Mouse (Mus musculus) intestine, postnatal 0 days (tissue): ENCODE results near the gene Mon2. TPM values are rescaled to one million over a fixed set of nuclear protein-coding genes. Genes with fewer than 3 reads are reported as not detected.
A peak's percentile ranks its signal among the peaks of the same experiment; 100 is the strongest.

Source experiments
- ATAC-seq: fragments of 200-750 bp; cut with Nextera tagmentation; 2 replicates; pipeline ENCODE4 v1.8.0; 2017; ENCODE audit warnings: mild to moderate bottlenecking, moderate TSS enrichment, moderate library complexity
- H3K27ac ChIP-seq: fragments of 300-500 bp; sonication (generic); 2 replicates; pipeline ENCODE4 v1.5.1; 2014; ENCODE audit warnings: mild to moderate bottlenecking, low read depth, low read length, moderate library complexity
- H3K27me3 ChIP-seq: fragments of 300-500 bp; sonication (generic); replicated peaks from 2 replicates; pipeline ENCODE4 v1.6.1; 2014; ENCODE audit warnings: low read length, mixed read lengths; ENCODE audit not compliant: control insufficient read depth, insufficient read depth
- H3K36me3 ChIP-seq: fragments of 300-500 bp; sonication (generic); 2 replicates; pipeline ENCODE4 v1.6.1; 2014; ENCODE audit warnings: mild to moderate bottlenecking, moderate library complexity; ENCODE audit not compliant: control insufficient read depth, insufficient read depth
- H3K4me1 ChIP-seq: fragments of 300-500 bp; sonication (generic); replicated peaks from 2 replicates; pipeline ENCODE4 v1.6.1; 2014; ENCODE audit warnings: antibody characterized with exemption, low read length, mixed read lengths; ENCODE audit not compliant: control insufficient read depth, insufficient read depth
- H3K4me2 ChIP-seq: fragments of 300-500 bp; sonication (generic); replicated peaks from 2 replicates; pipeline ENCODE4 v1.6.1; 2014; ENCODE audit warnings: low read depth, mild to moderate bottlenecking, moderate library complexity
- H3K4me3 ChIP-seq: fragments of 300-500 bp; sonication (generic); 2 replicates; pipeline ENCODE4 v1.5.1; 2014; ENCODE audit warnings: low read depth, low read length
- H3K9ac ChIP-seq: fragments of 300-500 bp; sonication (generic); 2 replicates; pipeline ENCODE4 v1.6.1; 2014; ENCODE audit warnings: mild to moderate bottlenecking, low read depth, low read length
- H3K9me3 ChIP-seq: fragments of 300-500 bp; sonication (generic); 2 replicates; pipeline ENCODE4 v1.6.1; 2016; ENCODE audit warnings: mixed run types; ENCODE audit not compliant: control insufficient read depth
- CTCF ChIP-seq: sonication (generic); IDR thresholded peaks from 2 replicates; pipeline ENCODE4 v1.5.1; 2016; ENCODE audit warnings: low read depth, mild to moderate bottlenecking, control low read depth, antibody characterized with exemption, moderate library complexity
- WGBS: fragments of 180-500 bp; shearing (Covaris S2); extraction: QIAGEN DNeasy Blood & Tissue Kit; methylation state at CpG from one replicate; pipeline ENCODE4 v1.1.7; 2014; 5-methylcytosine and 5-hydroxymethylcytosine counted together
- polyA plus RNA-seq: library from polyadenylated mRNA; unstranded; fragments of >200 nt; fragmentation: Nextera tagmentation; extraction: Ambion mirVana; gene quantifications from 2 replicates; pipeline ENCODE4 v1.2.1, GENCODE M21; 2015

Gene Mon2
- polyA plus RNA-seq, 1 experiment from 2014 or later, result 16.4 TPM

DNA sequence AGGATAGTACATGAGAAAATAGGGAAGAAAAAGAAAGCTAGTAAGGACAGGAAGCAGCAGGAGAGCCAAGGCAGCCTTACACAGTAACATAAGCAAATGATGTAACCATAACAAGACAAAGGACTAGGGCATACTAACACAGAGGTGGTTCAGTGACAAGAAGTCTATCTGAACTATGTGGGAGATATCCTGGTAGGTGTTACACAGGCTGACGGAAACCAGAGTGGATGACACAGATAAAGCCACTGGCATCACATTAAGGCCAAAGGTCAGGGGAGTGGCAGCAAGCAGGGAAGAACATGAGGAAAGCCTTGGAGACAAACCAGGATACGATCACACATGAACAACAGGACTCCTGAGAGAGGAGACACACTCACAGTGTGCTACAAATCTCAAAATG is 4.3 kb downstream of the Mon2 start:
- H3K9me3 ChIP-seq, result no peaks in the 10 kb centered on the region
- H3K4me2 ChIP-seq, result no peak overlapping the region
- H3K27me3 ChIP-seq, result no peaks in the 10 kb centered on the region
- ATAC-seq, result peak; percentile 76
- H3K27ac ChIP-seq, result peak overlapping the region; percentile 41; the same call in 1 of the 2 replicates
- peaks cover 4% of the 10 kb centered on the region; the same call in 1 of the 2 replicates for H3K36me3 ChIP-seq
- no peak overlapping the region for H3K9ac ChIP-seq
- H3K4me1 ChIP-seq, result no peaks in the 10 kb centered on the region; the same call in 1 of the 2 replicates
- 31% methylated on average over 2 of the region's 2 CpGs for WGBS
- TF ChIP-seq CTCF, result no peak
- no peak overlapping the region for H3K4me3 ChIP-seq

DNA sequence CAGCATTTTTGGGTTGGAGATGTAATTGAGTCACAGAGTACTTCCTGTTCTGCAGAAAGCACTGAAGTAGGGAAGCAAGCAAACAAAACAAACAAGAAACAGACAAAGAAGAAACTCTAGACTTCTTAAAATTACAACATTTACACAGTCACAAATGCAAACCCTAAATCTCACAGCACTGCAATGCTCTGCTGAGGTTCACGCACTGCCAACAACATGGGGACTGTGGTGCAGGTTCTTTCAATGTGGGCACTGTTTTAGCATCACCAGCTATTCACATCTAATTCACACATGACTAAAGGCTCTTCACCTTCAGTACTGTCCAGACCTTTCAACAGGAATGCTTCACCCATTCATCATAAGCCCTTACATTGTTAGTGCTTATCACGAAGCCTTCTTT is 13.3 kb downstream of the Mon2 start:
- no peak overlapping the region for H3K4me3 ChIP-seq
- H3K27ac ChIP-seq, result no peak overlapping the region
- H3K9me3 ChIP-seq, result no peaks in the 10 kb centered on the region
- H3K36me3 ChIP-seq, result no peaks in the 10 kb centered on the region
- no peak for TF ChIP-seq CTCF
- H3K27me3 ChIP-seq, result no peaks in the 10 kb centered on the region
- H3K9ac ChIP-seq, result no peak overlapping the region
- H3K4me1 ChIP-seq, result no peaks in the 10 kb centered on the region
- no peak for ATAC-seq
- WGBS, result 87% methylated on average over 2 of the region's 2 CpGs
- H3K4me2 ChIP-seq, result no peak overlapping the region

DNA sequence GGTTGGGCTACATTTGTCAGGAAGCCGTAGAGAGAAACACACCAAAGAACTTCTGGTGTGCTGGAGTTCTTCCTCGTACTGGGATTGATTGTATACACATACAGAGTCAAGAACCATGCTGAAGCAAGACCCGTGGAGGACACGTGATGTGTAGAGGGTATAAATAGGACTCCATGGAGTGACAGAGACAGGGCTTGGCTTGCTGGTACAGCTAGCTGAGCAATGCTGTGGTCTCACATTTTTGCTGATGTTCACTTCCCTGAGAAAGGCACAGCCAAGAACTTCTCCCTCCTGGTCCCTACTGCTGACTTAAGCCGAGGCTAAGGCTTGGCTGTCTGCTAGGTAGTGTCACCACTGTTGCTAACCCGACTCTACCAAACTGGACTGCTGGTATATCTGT is 15.5 kb downstream of the Mon2 start:
- no peak overlapping the region for H3K4me3 ChIP-seq
- no peak overlapping the region for H3K9ac ChIP-seq
- peaks cover 4% of the 10 kb centered on the region; the same call in 1 of the 2 replicates for H3K36me3 ChIP-seq
- 81% methylated on average over 6 of the region's 6 CpGs for WGBS
- H3K4me1 ChIP-seq, result no peaks in the 10 kb centered on the region
- H3K27ac ChIP-seq, result no peak overlapping the region
- no peaks in the 10 kb centered on the region for H3K9me3 ChIP-seq
- ATAC-seq, result no peak
- no peak overlapping the region for H3K4me2 ChIP-seq
- no peaks in the 10 kb centered on the region for H3K27me3 ChIP-seq
- no peak for TF ChIP-seq CTCF

DNA sequence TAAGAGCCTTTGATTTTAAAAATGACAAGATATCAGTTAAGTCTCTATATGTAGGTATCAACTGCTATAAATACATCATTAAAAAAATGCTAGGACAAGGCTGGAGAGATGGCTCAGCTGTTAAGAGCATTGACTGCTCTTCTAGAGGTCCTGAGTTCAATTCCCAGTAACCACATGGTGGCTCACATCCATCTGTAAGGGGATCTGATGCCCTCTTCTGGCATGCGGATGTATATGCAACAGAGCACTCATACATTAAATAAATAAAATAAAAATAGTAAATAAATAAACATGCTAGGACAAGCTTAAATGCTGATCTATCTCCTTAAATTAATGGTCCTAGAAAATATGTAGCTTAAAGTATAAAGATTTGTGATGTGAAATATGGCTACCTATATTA is 19.2 kb downstream of the Mon2 start:
- Histone ChIP-seq H3K9me3 (no peaks in the 10 kb centered on the region), H3K4me1 (no peaks in the 10 kb centered on the region), H3K4me3 (no peak overlapping the region), H3K27ac (no peak overlapping the region), H3K36me3 (peaks cover 4% of the 10 kb centered on the region; the same call in 1 of the 2 replicates), H3K4me2 (no peak overlapping the region), H3K9ac (no peak overlapping the region), H3K27me3 (no peaks in the 10 kb centered on the region)
- WGBS, result 94% methylated on average over 1 of the region's 1 CpGs
- no peak for ATAC-seq
- TF ChIP-seq CTCF, result peak; percentile 59

DNA sequence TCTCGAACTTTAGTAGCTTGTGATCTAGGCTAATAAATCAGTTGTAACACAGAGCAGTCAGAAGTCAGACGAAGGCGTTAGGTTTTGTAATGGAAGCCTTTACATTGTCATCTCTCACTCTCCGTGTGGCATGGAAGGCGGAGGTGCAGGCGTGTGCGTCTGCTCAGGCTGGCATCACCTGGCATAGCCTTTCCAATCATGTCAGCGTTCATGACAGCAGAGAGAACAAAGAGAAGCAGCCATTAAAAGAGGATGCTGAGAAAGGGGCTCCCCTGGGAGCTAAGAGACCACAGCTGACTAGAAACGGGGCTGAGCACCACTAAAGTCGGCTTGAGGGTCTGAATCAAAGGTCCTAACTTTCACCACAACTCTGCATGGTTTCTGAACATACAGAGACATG is 19.8 kb downstream of the Mon2 start:
- Histone ChIP-seq H3K4me2 (no peak overlapping the region), H3K27ac (no peak overlapping the region), H3K4me1 (no peaks in the 10 kb centered on the region), H3K36me3 (peaks cover 4% of the 10 kb centered on the region; the same call in 1 of the 2 replicates), H3K4me3 (no peak overlapping the region), H3K9ac (no peak overlapping the region), H3K9me3 (no peaks in the 10 kb centered on the region), H3K27me3 (no peaks in the 10 kb centered on the region)
- 88% methylated on average over 10 of the region's 10 CpGs for WGBS
- no peak for ATAC-seq
- no peak for TF ChIP-seq CTCF

DNA sequence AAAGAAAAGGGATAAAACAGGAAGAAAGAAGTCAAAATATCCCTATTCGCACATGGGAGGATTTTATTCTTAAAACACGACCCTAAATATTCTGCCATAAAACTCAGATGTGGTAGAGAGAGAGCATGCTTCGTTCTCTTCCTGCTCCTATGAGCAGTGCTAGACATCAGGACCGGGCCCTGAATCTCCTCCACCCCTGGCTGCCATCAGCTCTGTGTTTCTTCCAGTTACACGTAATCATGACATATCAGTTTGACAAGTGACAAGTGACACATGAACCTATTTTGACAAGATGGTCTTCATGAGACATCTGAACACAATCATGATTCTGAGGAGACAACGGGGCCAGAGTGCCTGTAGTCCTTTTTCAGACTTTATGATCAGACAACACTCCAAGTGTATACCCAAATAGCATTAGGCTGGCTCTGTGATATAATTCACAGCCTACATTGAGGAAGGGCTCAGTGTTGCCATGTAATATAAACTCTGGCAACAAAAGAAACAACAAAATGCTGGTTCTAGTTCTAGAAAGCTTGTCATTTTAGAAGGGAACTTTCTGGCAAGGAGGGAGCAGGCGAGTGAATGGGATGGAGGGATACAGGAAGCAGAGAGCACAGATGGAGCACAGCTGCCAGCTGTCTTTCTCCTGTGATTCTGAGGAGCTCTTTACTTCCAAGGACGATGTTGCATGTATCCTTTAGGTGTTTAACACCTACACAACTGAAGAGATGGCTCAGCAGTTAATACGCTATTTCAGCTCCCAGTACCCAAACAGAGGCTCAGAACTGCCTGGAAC is 20.9 kb downstream of the Mon2 start:
- Histone ChIP-seq H3K4me2 (no peak overlapping the region), H3K9me3 (no peaks in the 10 kb centered on the region), H3K27ac (no peak overlapping the region), H3K27me3 (no peaks in the 10 kb centered on the region), H3K36me3 (peaks cover 12% of the 10 kb centered on the region), H3K9ac (no peak overlapping the region), H3K4me3 (no peak overlapping the region), H3K4me1 (no peaks in the 10 kb centered on the region)
- no peak for TF ChIP-seq CTCF
- no peak for ATAC-seq
- 85% methylated on average over 9 of the region's 9 CpGs for WGBS
